Mouse (Mus musculus): Measurements from ENCODE around the gene Pcdh15. TPM values are rescaled to one million over a fixed set of nuclear protein-coding genes. Genes with fewer than 3 reads are reported as not detected.

The Pcdh15 gene
- polyA plus RNA-seq, 1 experiment from 2014 or later: 0.68 TPM

DNA sequence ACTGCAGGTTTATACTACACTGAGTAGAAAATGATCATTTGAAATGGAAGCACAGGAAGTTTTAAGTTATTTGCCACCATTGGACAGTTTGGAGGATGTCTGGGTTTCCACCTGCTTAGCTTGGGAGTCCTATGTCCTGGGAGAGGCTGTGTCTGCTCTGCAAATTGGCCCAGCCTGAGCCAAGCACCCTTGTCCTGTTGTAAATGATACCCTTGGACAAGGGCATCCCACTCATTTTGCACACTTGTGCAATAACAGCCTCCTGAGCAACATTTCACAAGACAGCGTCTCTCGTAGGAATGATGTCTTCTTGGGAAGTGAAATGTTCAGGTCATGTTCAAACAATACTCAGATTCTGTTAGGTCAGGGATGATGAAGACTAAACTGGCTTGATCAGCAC, 1456.2 kb downstream of the Pcdh15 start:
- DNase-seq (ENCODE audit: low spot score): no peak
- ATAC-seq (ENCODE audit: low FRiP score, low TSS enrichment): no peak
- H3K4me3 ChIP-seq (ENCODE audit: low read depth, low read length): no peak overlapping the region
- WGBS: 77% methylated on average over 2 of the region's 2 CpGs
- H3K27ac ChIP-seq (replicated peaks): no peak overlapping the region
- H3K9me3 ChIP-seq (ENCODE audit: control insufficient read depth, low read length): no peaks in the 10 kb centered on the region
- H3K4me1 ChIP-seq (replicated peaks; ENCODE audit: control insufficient read depth, insufficient read depth): no peaks in the 10 kb centered on the region
- no peaks in the 10 kb centered on the region for H3K27me3 ChIP-seq (ENCODE audit: control insufficient read depth, insufficient read depth, low read length)
- H3K4me2 ChIP-seq (replicated peaks; ENCODE audit: low read depth): no peak overlapping the region
- no peak for TF ChIP-seq EP300 (optimal IDR thresholded peaks at IDR 0.05)
- TF ChIP-seq CTCF (IDR thresholded peaks at IDR 0.05; ENCODE audit: low read depth): no peak
- no peak overlapping the region for H3K9ac ChIP-seq (ENCODE audit: low read length)
- H3K36me3 ChIP-seq (ENCODE audit: control insufficient read depth, insufficient read depth, low read length): no peaks in the 10 kb centered on the region

GRCm38 (mm10) chr10:74569603-74570002, 1470.5 kb downstream of the Pcdh15 start:
- no peaks in the 10 kb centered on the region for H3K4me1 ChIP-seq (replicated peaks; ENCODE audit: control insufficient read depth, insufficient read depth)
- WGBS: 64% methylated on average over 3 of the region's 3 CpGs
- H3K4me2 ChIP-seq (replicated peaks; ENCODE audit: low read depth): no peak overlapping the region
- no peak overlapping the region for H3K4me3 ChIP-seq (ENCODE audit: low read depth, low read length)
- TF ChIP-seq CTCF (IDR thresholded peaks at IDR 0.05; ENCODE audit: low read depth) (no peak), EP300 (optimal IDR thresholded peaks at IDR 0.05) (no peak)
- ATAC-seq (ENCODE audit: low FRiP score, low TSS enrichment) (no peak), DNase-seq (ENCODE audit: low spot score) (no peak)
- H3K9ac ChIP-seq (ENCODE audit: low read length): no peak overlapping the region
- no peak overlapping the region for H3K27ac ChIP-seq (replicated peaks)
- H3K36me3 ChIP-seq (ENCODE audit: control insufficient read depth, insufficient read depth, low read length): no peaks in the 10 kb centered on the region
- no peaks in the 10 kb centered on the region for H3K27me3 ChIP-seq (ENCODE audit: control insufficient read depth, insufficient read depth, low read length)
- no peaks in the 10 kb centered on the region for H3K9me3 ChIP-seq (ENCODE audit: control insufficient read depth, low read length)

GRCm38 (mm10) chr10:74579924-74580323, 1480.8 kb downstream of the Pcdh15 start:
- ATAC-seq (ENCODE audit: low FRiP score, low TSS enrichment) (no peak), DNase-seq (ENCODE audit: low spot score) (no peak)
- Histone ChIP-seq H3K4me3 (ENCODE audit: low read depth, low read length) (no peak overlapping the region), H3K9ac (ENCODE audit: low read length) (no peak overlapping the region), H3K27me3 (ENCODE audit: control insufficient read depth, insufficient read depth, low read length) (no peaks in the 10 kb centered on the region), H3K36me3 (ENCODE audit: control insufficient read depth, insufficient read depth, low read length) (no peaks in the 10 kb centered on the region), H3K4me2 (replicated peaks; ENCODE audit: low read depth) (no peak overlapping the region), H3K4me1 (replicated peaks; ENCODE audit: control insufficient read depth, insufficient read depth) (no peaks in the 10 kb centered on the region), H3K27ac (replicated peaks) (no peak overlapping the region), H3K9me3 (ENCODE audit: control insufficient read depth, low read length) (no peaks in the 10 kb centered on the region)
- WGBS: 81% methylated on average over 2 of the region's 2 CpGs
- TF ChIP-seq CTCF (IDR thresholded peaks at IDR 0.05; ENCODE audit: low read depth) (no peak), EP300 (optimal IDR thresholded peaks at IDR 0.05) (no peak)

GRCm38 (mm10) chr10:74591799-74592198, 1492.7 kb downstream of the Pcdh15 start:
- 41% methylated on average over 3 of the region's 3 CpGs for WGBS
- Histone ChIP-seq H3K4me2 (replicated peaks; ENCODE audit: low read depth) (no peak overlapping the region), H3K27me3 (ENCODE audit: control insufficient read depth, insufficient read depth, low read length) (no peaks in the 10 kb centered on the region), H3K4me3 (ENCODE audit: low read depth, low read length) (no peak overlapping the region), H3K27ac (replicated peaks) (no peak overlapping the region), H3K36me3 (ENCODE audit: control insufficient read depth, insufficient read depth, low read length) (no peaks in the 10 kb centered on the region), H3K9me3 (ENCODE audit: control insufficient read depth, low read length) (no peaks in the 10 kb centered on the region), H3K9ac (ENCODE audit: low read length) (no peak overlapping the region), H3K4me1 (replicated peaks; ENCODE audit: control insufficient read depth, insufficient read depth) (no peaks in the 10 kb centered on the region)
- no peak for ATAC-seq (ENCODE audit: low FRiP score, low TSS enrichment)
- no peak for DNase-seq (ENCODE audit: low spot score)
- no peak for TF ChIP-seq EP300 (optimal IDR thresholded peaks at IDR 0.05)
- TF ChIP-seq CTCF (IDR thresholded peaks at IDR 0.05; ENCODE audit: low read depth): no peak

DNA sequence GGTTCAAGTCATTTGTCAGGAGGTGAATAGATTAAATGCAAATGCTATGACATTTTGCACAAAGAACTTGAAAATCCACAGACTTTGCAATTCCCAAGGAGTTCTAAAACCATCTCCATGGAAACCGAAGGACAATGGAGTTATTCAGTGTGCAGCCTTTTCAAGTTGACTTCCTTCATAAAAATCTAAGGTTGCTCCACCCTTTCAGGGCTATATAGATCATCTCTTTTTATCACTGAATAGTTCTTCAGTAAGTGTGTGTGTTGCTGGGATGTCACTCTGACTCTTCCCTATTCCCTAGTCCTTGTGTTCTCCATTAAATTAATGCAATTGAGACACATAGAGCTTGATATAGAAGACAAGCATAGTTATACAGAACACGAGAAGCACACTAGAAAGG, 1508.5 kb downstream of the Pcdh15 start:
- H3K4me1 ChIP-seq (replicated peaks; ENCODE audit: control insufficient read depth, insufficient read depth): no peaks in the 10 kb centered on the region
- WGBS: 67% methylated on average over 2 of the region's 2 CpGs
- H3K4me2 ChIP-seq (replicated peaks; ENCODE audit: low read depth): no peak overlapping the region
- ATAC-seq (ENCODE audit: low FRiP score, low TSS enrichment) (no peak), DNase-seq (ENCODE audit: low spot score) (no peak)
- no peak overlapping the region for H3K4me3 ChIP-seq (ENCODE audit: low read depth, low read length)
- H3K9ac ChIP-seq (ENCODE audit: low read length): no peak overlapping the region
- no peaks in the 10 kb centered on the region for H3K9me3 ChIP-seq (ENCODE audit: control insufficient read depth, low read length)
- H3K36me3 ChIP-seq (ENCODE audit: control insufficient read depth, insufficient read depth, low read length): no peaks in the 10 kb centered on the region
- no peak overlapping the region for H3K27ac ChIP-seq (replicated peaks)
- no peaks in the 10 kb centered on the region for H3K27me3 ChIP-seq (ENCODE audit: control insufficient read depth, insufficient read depth, low read length)
- TF ChIP-seq EP300 (optimal IDR thresholded peaks at IDR 0.05): no peak
- TF ChIP-seq CTCF (IDR thresholded peaks at IDR 0.05; ENCODE audit: low read depth): no peak

DNA sequence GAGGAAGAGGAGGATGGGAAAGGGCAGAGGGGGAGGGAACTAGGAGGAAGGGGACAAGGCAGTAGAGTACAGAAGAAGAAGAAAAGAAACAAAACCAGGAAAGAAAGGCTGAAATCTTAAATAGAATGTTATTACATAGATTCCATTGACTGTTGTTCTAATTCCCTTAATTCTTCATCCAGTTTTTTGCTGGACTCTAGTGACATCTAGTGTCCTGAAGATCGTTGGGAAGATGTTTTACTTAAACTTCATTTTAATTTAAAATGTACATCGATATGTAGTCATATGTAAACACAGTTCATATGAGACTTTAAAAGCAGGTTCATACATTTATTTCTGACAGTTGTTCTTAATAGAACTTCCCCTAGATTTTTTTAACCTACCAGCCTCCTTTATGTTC, 1522.7 kb downstream of the Pcdh15 start:
- Histone ChIP-seq H3K4me2 (replicated peaks; ENCODE audit: low read depth) (no peak overlapping the region), H3K9me3 (ENCODE audit: control insufficient read depth, low read length) (no peaks in the 10 kb centered on the region), H3K27ac (replicated peaks) (no peak overlapping the region), H3K27me3 (ENCODE audit: control insufficient read depth, insufficient read depth, low read length) (no peaks in the 10 kb centered on the region), H3K9ac (ENCODE audit: low read length) (no peak overlapping the region), H3K4me1 (replicated peaks; ENCODE audit: control insufficient read depth, insufficient read depth) (no peaks in the 10 kb centered on the region), H3K36me3 (ENCODE audit: control insufficient read depth, insufficient read depth, low read length) (no peaks in the 10 kb centered on the region), H3K4me3 (ENCODE audit: low read depth, low read length) (no peak overlapping the region)
- WGBS: 24% methylated on average over 2 of the region's 2 CpGs
- TF ChIP-seq CTCF (IDR thresholded peaks at IDR 0.05; ENCODE audit: low read depth) (peak; percentile 70), EP300 (optimal IDR thresholded peaks at IDR 0.05) (no peak)
- DNase-seq (ENCODE audit: low spot score): no peak
- no peak for ATAC-seq (ENCODE audit: low FRiP score, low TSS enrichment)
